Mouse (Mus musculus) hindbrain, postnatal 0 days (tissue): ENCODE measurements at regions not wholly inside any gene's neighbourhood (a gene's known extent, or its start where the extent isn't known, plus 50 kb on each side); places are given as distances from the start of the nearest gene placed in this dataset.

Source experiments
- ATAC-seq: fragments of 200-750 bp; cut with Nextera tagmentation; 2 replicates; pipeline ENCODE4 v1.8.0; 2017; ENCODE audit warnings: mild to moderate bottlenecking, moderate TSS enrichment, moderate library complexity
- DNase-seq: peaks from one replicate; pipeline ENCODE4 v3.0.0-alpha.2; 2015; ENCODE audit warnings: low spot score
- H3K27ac ChIP-seq: fragments of 300-500 bp; sonication (generic); 2 replicates; pipeline ENCODE4 v1.5.1; 2014; ENCODE audit warnings: mild to moderate bottlenecking
- H3K27me3 ChIP-seq: fragments of 300-500 bp; sonication (generic); 2 replicates; pipeline ENCODE4 v1.6.1; 2014; ENCODE audit warnings: low read length, mixed read lengths; ENCODE audit not compliant: insufficient read depth
- H3K36me3 ChIP-seq: fragments of 300-500 bp; sonication (generic); 2 replicates; pipeline ENCODE4 v1.6.1; 2014; ENCODE audit warnings: low read length, mixed read lengths; ENCODE audit not compliant: insufficient read depth
- H3K4me1 ChIP-seq: fragments of 300-500 bp; sonication (generic); 2 replicates; pipeline ENCODE4 v1.6.1; 2014; ENCODE audit warnings: antibody characterized with exemption, low read length, mixed read lengths; ENCODE audit not compliant: insufficient read depth
- H3K4me2 ChIP-seq: fragments of 300-500 bp; sonication (generic); 2 replicates; pipeline ENCODE4 v1.6.1; 2014; ENCODE audit warnings: low read depth, mild to moderate bottlenecking, low read length, moderate library complexity, mixed read lengths
- H3K4me3 ChIP-seq: fragments of 300-500 bp; sonication (generic); 2 replicates; pipeline ENCODE4 v1.5.1; 2014; ENCODE audit warnings: low read length
- H3K9ac ChIP-seq: fragments of 300-500 bp; sonication (generic); replicated peaks from 2 replicates; pipeline ENCODE4 v1.6.1; 2014; ENCODE audit warnings: mild to moderate bottlenecking, low read length, moderate library complexity, mixed read lengths
- H3K9me3 ChIP-seq: fragments of 300-500 bp; sonication (generic); 2 replicates; pipeline ENCODE4 v1.6.1; 2016; ENCODE audit warnings: low read length, mixed read lengths
- CTCF ChIP-seq: IDR thresholded peaks from 2 replicates; pipeline ENCODE4 v1.5.1; 2016; ENCODE audit warnings: antibody characterized with exemption, control low read depth, low read depth
- WGBS: fragments of 180-500 bp; shearing (Covaris S2); extraction: QIAGEN DNeasy Blood & Tissue Kit; methylation state at CpG from one replicate; pipeline ENCODE4 v1.1.7; 2014; 5-methylcytosine and 5-hydroxymethylcytosine counted together

- 42% methylated on average over 8 of the region's 8 CpGs for WGBS
- DNase-seq (no peak), ATAC-seq (no peak)
- Histone ChIP-seq H3K4me2 (no peak overlapping the region), H3K4me3 (no peak overlapping the region), H3K9me3 (no peaks in the 10 kb centered on the region), H3K9ac (no peak overlapping the region), H3K36me3 (no peaks in the 10 kb centered on the region), H3K4me1 (peaks cover 6% of the 10 kb centered on the region), H3K27ac (peak overlapping the region; percentile 27; the same call in 1 of the 2 replicates), H3K27me3 (no peaks in the 10 kb centered on the region)
- no peak for TF ChIP-seq CTCF
Observed at GRCm38 (mm10) chr11:19119927-19120827, 101.4 kb upstream of the Meis1 start.

GRCm38 (mm10) chr11:19120871-19121270 lies 102.1 kb upstream of the Meis1 start:
- Histone ChIP-seq H3K27me3 (no peaks in the 10 kb centered on the region), H3K27ac (peak overlapping the region; percentile 27; the same call in 1 of the 2 replicates), H3K4me1 (peaks cover 6% of the 10 kb centered on the region), H3K4me3 (no peak overlapping the region), H3K9ac (no peak overlapping the region), H3K4me2 (no peak overlapping the region), H3K9me3 (no peaks in the 10 kb centered on the region), H3K36me3 (no peaks in the 10 kb centered on the region)
- ATAC-seq (peak; percentile 81), DNase-seq (peak; percentile 65)
- no peak for TF ChIP-seq CTCF
- 18% methylated on average over 3 of the region's 3 CpGs for WGBS

GRCm38 (mm10) chr11:19135375-19136050 lies 116.7 kb upstream of the Meis1 start:
- H3K27me3 ChIP-seq, result no peaks in the 10 kb centered on the region
- no peak for DNase-seq
- H3K4me3 ChIP-seq, result no peak overlapping the region
- H3K27ac ChIP-seq, result no peak overlapping the region
- 64% methylated on average over 2 of the region's 2 CpGs for WGBS
- H3K36me3 ChIP-seq, result no peaks in the 10 kb centered on the region
- TF ChIP-seq CTCF, result no peak
- ATAC-seq, result no peak
- no peak overlapping the region for H3K9ac ChIP-seq
- no peaks in the 10 kb centered on the region for H3K4me1 ChIP-seq
- H3K9me3 ChIP-seq, result no peaks in the 10 kb centered on the region
- no peak overlapping the region for H3K4me2 ChIP-seq

- no peaks in the 10 kb centered on the region for H3K4me1 ChIP-seq
- H3K4me2 ChIP-seq, result no peak overlapping the region
- peak; percentile 59 for ATAC-seq
- no peaks in the 10 kb centered on the region for H3K9me3 ChIP-seq
- H3K27me3 ChIP-seq, result no peaks in the 10 kb centered on the region
- WGBS, result 31% methylated on average over 5 of the region's 5 CpGs
- H3K36me3 ChIP-seq, result no peaks in the 10 kb centered on the region
- H3K27ac ChIP-seq, result no peak overlapping the region
- no peak overlapping the region for H3K9ac ChIP-seq
- no peak overlapping the region for H3K4me3 ChIP-seq
- DNase-seq, result peak; percentile 52
- TF ChIP-seq CTCF, result no peak
Observed at GRCm38 (mm10) chr11:19138423-19138822, 119.6 kb upstream of the Meis1 start.

- H3K4me1 ChIP-seq, result no peaks in the 10 kb centered on the region
- H3K9ac ChIP-seq, result no peak overlapping the region
- ATAC-seq (no peak), DNase-seq (no peak)
- H3K36me3 ChIP-seq, result no peaks in the 10 kb centered on the region
- H3K4me3 ChIP-seq, result no peak overlapping the region
- no peak for TF ChIP-seq CTCF
- no peak overlapping the region for H3K4me2 ChIP-seq
- H3K27me3 ChIP-seq, result no peaks in the 10 kb centered on the region
- H3K27ac ChIP-seq, result no peak overlapping the region
- WGBS, result 73% methylated on average over 2 of the region's 2 CpGs
- H3K9me3 ChIP-seq, result no peaks in the 10 kb centered on the region
Observed at GRCm38 (mm10) chr11:19138831-19139230, 120.0 kb upstream of the Meis1 start.

- Histone ChIP-seq H3K4me1 (no peaks in the 10 kb centered on the region), H3K4me3 (no peak overlapping the region), H3K9ac (no peak overlapping the region), H3K27ac (no peak overlapping the region), H3K27me3 (no peaks in the 10 kb centered on the region), H3K4me2 (no peak overlapping the region), H3K9me3 (no peaks in the 10 kb centered on the region), H3K36me3 (no peaks in the 10 kb centered on the region)
- DNase-seq (no peak), ATAC-seq (no peak)
- no peak for TF ChIP-seq CTCF
- WGBS, result 74% methylated on average over 17 of the region's 17 CpGs
Observed at GRCm38 (mm10) chr11:19143267-19144000, 124.6 kb upstream of the Meis1 start.
